Mouse (Mus musculus) neural tube, embryonic 13.5 days (tissue): ENCODE measurements around the gene Klc3. TPM values are rescaled to one million over a fixed set of nuclear protein-coding genes. Genes with fewer than 3 reads are reported as not detected.

ENCODE experiments used
- ATAC-seq: fragments of 200-750 bp; cut with Nextera tagmentation; 2 replicates; pipeline ENCODE4 v1.8.0; 2017; ENCODE audit warnings: low read depth, mild to moderate bottlenecking, moderate TSS enrichment, moderate library complexity
- H3K27ac ChIP-seq: fragments of 300-500 bp; sonication (generic); replicated peaks from 2 replicates; pipeline ENCODE4 v1.5.1; 2015; ENCODE audit warnings: moderate library complexity, mild to moderate bottlenecking, inconsistent platforms
- H3K27me3 ChIP-seq: fragments of 300-500 bp; sonication (generic); 2 replicates; pipeline ENCODE4 v1.6.1; 2015; ENCODE audit warnings: mild to moderate bottlenecking, inconsistent platforms
- H3K36me3 ChIP-seq: fragments of 300-500 bp; sonication (generic); 2 replicates; pipeline ENCODE4 v1.6.1; 2015; ENCODE audit warnings: mild to moderate bottlenecking, inconsistent platforms
- H3K4me1 ChIP-seq: fragments of 300-500 bp; sonication (generic); replicated peaks from 2 replicates; pipeline ENCODE4 v1.6.1; 2015; ENCODE audit warnings: inconsistent platforms
- H3K4me2 ChIP-seq: fragments of 300-500 bp; sonication (generic); 2 replicates; pipeline ENCODE4 v1.6.1; 2015; ENCODE audit warnings: inconsistent platforms, mild to moderate bottlenecking, moderate library complexity
- H3K4me3 ChIP-seq: fragments of 300-500 bp; sonication (generic); 2 replicates; pipeline ENCODE4 v1.5.1; 2015; ENCODE audit warnings: mild to moderate bottlenecking, inconsistent platforms
- H3K9ac ChIP-seq: fragments of 300-500 bp; sonication (generic); 2 replicates; pipeline ENCODE4 v1.6.1; 2015; ENCODE audit warnings: moderate library complexity, mild to moderate bottlenecking, inconsistent platforms
- H3K9me3 ChIP-seq: fragments of 300-500 bp; sonication (generic); 2 replicates; pipeline ENCODE4 v1.6.1; 2016; ENCODE audit warnings: inconsistent platforms
- WGBS: fragments of 180-500 bp; shearing (Covaris S2); methylation state at CpG from one replicate; pipeline ENCODE4 v1.1.7; 2015; 5-methylcytosine and 5-hydroxymethylcytosine counted together
- polyA plus RNA-seq: library from polyadenylated mRNA; unstranded; fragments of >200 nt; fragmentation: Nextera tagmentation; extraction: Ambion mirVana; gene quantifications from 2 replicates; pipeline ENCODE4 v1.2.1, GENCODE M21; 2015

The Klc3 gene
- 4.0 and 5.3 TPM in 2 replicates for polyA plus RNA-seq

DNA sequence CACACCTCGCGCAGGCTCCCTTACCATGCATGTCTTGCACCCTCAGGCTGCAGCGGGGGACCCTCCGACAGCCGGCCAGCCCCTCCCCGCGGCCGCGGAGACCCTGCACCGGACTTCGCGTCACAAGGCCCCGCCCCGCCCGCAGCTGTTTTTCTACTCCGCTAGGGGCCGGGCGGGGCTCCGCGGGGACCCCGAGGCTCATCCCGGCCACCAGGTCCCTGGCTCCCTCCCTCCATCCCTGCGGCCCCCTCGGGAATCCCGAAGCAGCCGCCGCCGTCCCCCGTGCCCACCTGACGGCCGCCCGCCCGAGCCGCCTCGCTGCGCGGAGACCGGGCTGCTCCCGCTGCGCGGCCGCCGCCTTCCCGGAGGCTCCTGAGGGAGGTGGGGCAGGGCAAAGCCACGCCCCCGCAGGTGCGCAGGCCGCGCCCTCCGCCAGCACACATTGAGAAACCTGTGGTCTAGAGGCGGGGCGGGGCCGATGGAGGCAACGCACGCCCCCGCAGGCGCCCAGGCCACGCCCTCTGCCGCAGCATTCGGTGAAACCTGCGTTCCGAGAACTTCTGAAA lies at the start of gene Klc3:
Gene Klc3, minus strand, starts transcription at position 374 of the 566 bp plus-strand sequence.
- H3K27ac ChIP-seq = no peak within 1 kb of the TSS
- peak within 1 kb of the TSS; percentile 47 for H3K4me3 ChIP-seq
- peaks cover 20% of the 10 kb centered on the region for H3K4me1 ChIP-seq
- H3K36me3 ChIP-seq = no peaks in the 10 kb centered on the region
- ATAC-seq = no peak
- peaks cover 64% of the 10 kb centered on the region for H3K27me3 ChIP-seq
- H3K9ac ChIP-seq = peak within 1 kb of the TSS; percentile 70
- H3K9me3 ChIP-seq = peaks cover 5% of the 10 kb centered on the region; the same call in 1 of the 2 replicates
- WGBS = under 1% methylated on average over 62 of the region's 62 CpGs
- H3K4me2 ChIP-seq = peak within 1 kb of the TSS; percentile 83

DNA sequence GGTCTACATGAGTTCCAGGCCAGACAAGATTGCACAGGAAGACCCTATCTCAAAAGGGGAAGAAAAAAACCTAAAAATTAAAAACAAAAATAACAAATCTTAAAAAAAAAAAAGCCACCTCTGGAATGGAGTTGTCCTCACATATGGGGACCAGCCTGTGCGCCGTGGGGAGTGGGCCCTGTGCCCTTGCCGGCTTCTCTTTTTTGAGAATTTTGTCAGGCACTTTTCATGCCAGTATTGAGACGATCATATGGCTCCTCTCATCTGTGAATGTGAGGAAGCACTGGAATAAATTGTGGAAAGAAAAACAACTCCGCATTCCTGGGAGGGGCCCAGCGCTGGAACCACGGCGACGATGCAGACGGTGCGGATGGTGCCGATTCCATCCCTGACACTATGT lies 45.3 kb upstream of the Klc3 start:
- ATAC-seq = no peak
- Histone ChIP-seq H3K27ac (no peak overlapping the region), H3K4me2 (no peak overlapping the region), H3K4me1 (no peaks in the 10 kb centered on the region), H3K4me3 (no peak overlapping the region), H3K27me3 (no peaks in the 10 kb centered on the region), H3K36me3 (peaks cover 89% of the 10 kb centered on the region), H3K9me3 (no peaks in the 10 kb centered on the region), H3K9ac (no peak overlapping the region)
- WGBS = 88% methylated on average over 12 of the region's 12 CpGs

DNA sequence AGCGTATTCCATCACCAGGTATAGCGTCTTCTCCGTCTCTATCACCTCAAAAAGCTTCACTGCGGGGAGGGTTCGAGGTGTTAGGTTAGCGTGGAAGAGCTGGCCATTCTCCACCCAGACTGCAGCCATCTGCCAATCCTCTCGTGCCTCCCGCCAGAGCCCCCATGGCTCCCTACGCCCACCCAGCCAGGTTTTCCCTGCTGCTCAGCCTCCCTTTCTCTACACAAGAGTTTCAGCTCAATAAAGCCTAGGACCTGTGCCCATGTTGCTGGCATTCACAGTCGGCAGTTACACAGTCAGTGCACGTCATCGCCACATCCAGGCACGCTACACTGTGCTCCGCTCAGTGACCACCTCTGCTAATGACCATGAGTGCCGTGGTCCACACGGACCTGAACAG lies 43.8 kb upstream of the Klc3 start:
- H3K27ac ChIP-seq = no peak overlapping the region
- H3K4me2 ChIP-seq = no peak overlapping the region
- ATAC-seq = no peak
- 93% methylated on average over 16 of the region's 16 CpGs for WGBS
- H3K4me1 ChIP-seq = no peaks in the 10 kb centered on the region
- H3K36me3 ChIP-seq = peaks cover 94% of the 10 kb centered on the region
- H3K9ac ChIP-seq = no peak overlapping the region
- H3K27me3 ChIP-seq = no peaks in the 10 kb centered on the region
- no peaks in the 10 kb centered on the region for H3K9me3 ChIP-seq
- no peak overlapping the region for H3K4me3 ChIP-seq

- Histone ChIP-seq H3K4me2 (no peak overlapping the region), H3K4me3 (no peak overlapping the region), H3K27ac (no peak overlapping the region), H3K9me3 (no peaks in the 10 kb centered on the region), H3K27me3 (no peaks in the 10 kb centered on the region), H3K9ac (no peak overlapping the region), H3K36me3 (peaks cover 94% of the 10 kb centered on the region), H3K4me1 (no peaks in the 10 kb centered on the region)
- 85% methylated on average over 12 of the region's 12 CpGs for WGBS
- ATAC-seq = no peak
Measured at GRCm38 (mm10) chr7:19444801-19445200, 40.9 kb upstream of the Klc3 start.

- ATAC-seq = peak; percentile 17; the same call in 1 of the 2 replicates
- Histone ChIP-seq H3K4me2 (no peak overlapping the region), H3K36me3 (peaks cover 87% of the 10 kb centered on the region), H3K27ac (no peak overlapping the region), H3K4me1 (no peaks in the 10 kb centered on the region), H3K27me3 (no peaks in the 10 kb centered on the region), H3K9me3 (no peaks in the 10 kb centered on the region), H3K9ac (no peak overlapping the region), H3K4me3 (no peak overlapping the region)
- 49% methylated on average over 3 of the region's 3 CpGs for WGBS
Measured at GRCm38 (mm10) chr7:19443344-19443743, 39.4 kb upstream of the Klc3 start.

DNA sequence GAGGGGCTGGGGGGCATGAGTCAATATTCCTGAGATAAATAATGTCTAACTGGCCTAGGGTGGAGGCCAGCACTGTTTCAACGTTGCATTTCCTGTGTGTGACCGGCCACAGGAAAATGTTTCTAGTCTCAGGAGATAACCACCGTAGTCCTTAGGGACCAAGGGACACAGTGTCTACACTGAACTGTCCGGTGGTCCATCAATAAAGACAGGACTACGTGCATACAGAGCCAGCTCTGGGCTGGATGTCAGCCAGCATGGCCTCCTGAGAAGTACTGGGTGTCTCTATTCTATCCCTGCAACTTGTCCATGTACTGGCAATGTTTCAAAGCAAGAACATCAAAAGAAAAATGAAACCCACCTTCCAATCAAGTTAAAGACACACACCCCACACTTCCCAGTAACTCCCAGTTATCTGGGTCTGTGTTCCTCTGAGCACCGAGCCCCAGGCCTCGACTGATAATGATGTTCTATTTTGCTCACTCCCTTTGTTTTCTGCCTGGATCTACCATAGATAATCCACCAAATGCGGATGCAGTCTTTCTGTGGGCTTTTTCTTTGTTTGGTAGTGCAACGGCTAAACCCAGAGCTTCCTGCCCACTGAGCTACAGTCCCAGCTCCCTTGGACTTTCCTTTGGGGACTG lies 37.7 kb upstream of the Klc3 start:
- no peaks in the 10 kb centered on the region for H3K9me3 ChIP-seq
- no peak overlapping the region for H3K4me2 ChIP-seq
- no peak overlapping the region for H3K27ac ChIP-seq
- no peak for ATAC-seq
- H3K27me3 ChIP-seq = no peaks in the 10 kb centered on the region
- no peaks in the 10 kb centered on the region for H3K4me1 ChIP-seq
- H3K4me3 ChIP-seq = no peak overlapping the region
- H3K9ac ChIP-seq = no peak overlapping the region
- H3K36me3 ChIP-seq = peaks cover 87% of the 10 kb centered on the region
- WGBS = 84% methylated on average over 9 of the region's 9 CpGs

- 0 out of 2 replicates have a peak, but pooled peaks have one; percentile 15 for ATAC-seq
- no peak overlapping the region for H3K9ac ChIP-seq
- H3K27me3 ChIP-seq = no peaks in the 10 kb centered on the region
- H3K9me3 ChIP-seq = peaks cover 4% of the 10 kb centered on the region; the same call in 1 of the 2 replicates
- H3K4me2 ChIP-seq = no peak overlapping the region
- WGBS = 80% methylated on average over 9 of the region's 9 CpGs
- peaks cover 93% of the 10 kb centered on the region for H3K36me3 ChIP-seq
- H3K27ac ChIP-seq = no peak overlapping the region
- H3K4me1 ChIP-seq = no peaks in the 10 kb centered on the region
- H3K4me3 ChIP-seq = no peak overlapping the region
Measured at GRCm38 (mm10) chr7:19437048-19437447, 33.1 kb upstream of the Klc3 start.

GRCm38 (mm10) chr7:19436276-19436675 lies 32.4 kb upstream of the Klc3 start:
- H3K27ac ChIP-seq = no peak overlapping the region
- no peak overlapping the region for H3K9ac ChIP-seq
- H3K36me3 ChIP-seq = peaks cover 93% of the 10 kb centered on the region
- H3K4me1 ChIP-seq = no peaks in the 10 kb centered on the region
- no peak overlapping the region for H3K4me2 ChIP-seq
- WGBS = 95% methylated on average over 2 of the region's 2 CpGs
- no peaks in the 10 kb centered on the region for H3K27me3 ChIP-seq
- no peak for ATAC-seq
- no peak overlapping the region for H3K4me3 ChIP-seq
- H3K9me3 ChIP-seq = peaks cover 4% of the 10 kb centered on the region; the same call in 1 of the 2 replicates

- Histone ChIP-seq H3K9me3 (peaks cover 4% of the 10 kb centered on the region; the same call in 1 of the 2 replicates), H3K4me2 (no peak overlapping the region), H3K27ac (no peak overlapping the region), H3K27me3 (no peaks in the 10 kb centered on the region), H3K36me3 (peaks cover 100% of the 10 kb centered on the region), H3K9ac (no peak overlapping the region), H3K4me1 (0 out of 2 replicates have a peak, but pooled peaks cover 5% of the 10 kb centered on the region), H3K4me3 (no peak overlapping the region)
- 93% methylated on average over 2 of the region's 2 CpGs for WGBS
- ATAC-seq = no peak
Measured at GRCm38 (mm10) chr7:19432475-19432874, 28.6 kb upstream of the Klc3 start.

GRCm38 (mm10) chr7:19430402-19430801 lies 26.5 kb upstream of the Klc3 start:
- 91% methylated on average over 6 of the region's 6 CpGs for WGBS
- H3K9me3 ChIP-seq = peaks cover 4% of the 10 kb centered on the region; the same call in 1 of the 2 replicates

DNA sequence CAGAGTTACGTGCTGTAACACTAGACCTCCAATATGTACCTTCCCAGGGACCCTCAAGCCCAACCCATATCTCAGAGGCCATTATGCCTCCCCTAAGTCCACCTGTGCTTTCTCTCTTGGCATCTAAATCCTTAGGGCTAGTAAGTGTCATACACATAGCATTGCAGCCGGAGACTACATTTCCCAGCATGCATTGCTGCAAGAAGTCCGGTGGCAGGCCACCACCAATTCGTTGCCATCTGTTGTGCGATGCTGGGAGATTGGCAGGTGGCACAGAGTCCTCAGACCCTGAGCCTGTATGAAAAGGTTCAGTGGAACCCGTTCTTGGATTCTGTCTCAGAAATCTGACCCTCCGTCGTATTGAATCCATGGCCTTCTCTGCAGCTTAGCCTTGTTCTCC lies 25.8 kb upstream of the Klc3 start:
- WGBS = 66% methylated on average over 8 of the region's 8 CpGs
- H3K4me3 ChIP-seq = no peak overlapping the region
- no peak for ATAC-seq
- 0 out of 2 replicates have a peak, but pooled peaks cover 5% of the 10 kb centered on the region for H3K4me1 ChIP-seq
- no peaks in the 10 kb centered on the region for H3K27me3 ChIP-seq
- peaks cover 100% of the 10 kb centered on the region for H3K36me3 ChIP-seq
- no peak overlapping the region for H3K4me2 ChIP-seq
- peaks cover 4% of the 10 kb centered on the region; the same call in 1 of the 2 replicates for H3K9me3 ChIP-seq
- H3K9ac ChIP-seq = no peak overlapping the region
- no peak overlapping the region for H3K27ac ChIP-seq

More at GRCm38 (mm10) chr7:19430402-19430801, 26.5 kb upstream of the Klc3 start:
- H3K36me3 ChIP-seq = peaks cover 100% of the 10 kb centered on the region
- no peak overlapping the region for H3K9ac ChIP-seq
- no peak overlapping the region for H3K4me2 ChIP-seq
- H3K4me3 ChIP-seq = no peak overlapping the region
- 0 out of 2 replicates have a peak, but pooled peaks cover 5% of the 10 kb centered on the region for H3K4me1 ChIP-seq
- no peak for ATAC-seq
- no peak overlapping the region for H3K27ac ChIP-seq
- no peaks in the 10 kb centered on the region for H3K27me3 ChIP-seq

- Histone ChIP-seq H3K27ac (no peak overlapping the region), H3K4me3 (no peak overlapping the region), H3K4me2 (no peak overlapping the region), H3K4me1 (0 out of 2 replicates have a peak, but pooled peaks cover 5% of the 10 kb centered on the region), H3K9ac (no peak overlapping the region), H3K9me3 (peaks cover 4% of the 10 kb centered on the region; the same call in 1 of the 2 replicates), H3K36me3 (peaks cover 88% of the 10 kb centered on the region), H3K27me3 (peaks cover 2% of the 10 kb centered on the region; the same call in 1 of the 2 replicates)
- WGBS = 51% methylated on average over 15 of the region's 15 CpGs
- ATAC-seq = no peak
Measured at GRCm38 (mm10) chr7:19427999-19428650, 24.2 kb upstream of the Klc3 start.
